Mouse (Mus musculus) inflammation-experienced regulatory T-cells (primary cell): ENCODE measurements around the gene Cxcl9. TPM values are rescaled to one million over a fixed set of nuclear protein-coding genes. Genes with fewer than 3 reads are reported as not detected.

Source experiments
- polyA plus RNA-seq, 2 experiments: library from polyadenylated mRNA; unstranded; fragments of 100-300 nt; shearing (Covaris generic); gene quantifications; one replicate each; pipeline ENCODE4 v1.2.1; 2017

Cxcl9 gene
- polyA plus RNA-seq, result 1 to 10 TPM in 1 of 2 experiments, under 1 TPM in 1; 0.47 to 2.1 TPM

GRCm38 (mm10) chr5:92327929-92328328 is at the start of gene Cxcl9:
Gene Cxcl9 (minus strand): TSS chr5:92328079.

GRCm38 (mm10) chr5:92348794-92349413 is 21.0 kb upstream of the Cxcl9 start, which contains the start of gene Cxcl10:
Gene Cxcl10 (minus strand): TSS chr5:92348889.

GRCm38 (mm10) chr5:92331635-92332338 is 3.9 kb upstream of the Cxcl9 start, which contains the start of gene Art3:
Gene Art3 (plus strand): TSS chr5:92331827.

GRCm38 (mm10) chr5:92309681-92310511 is 18.0 kb downstream of the Cxcl9 start, which contains the start of gene Sdad1:
Gene Sdad1 (minus strand): TSS chr5:92310479.

GRCm38 (mm10) chr5:92277437-92278394 is 50.2 kb downstream of the Cxcl9 start, which contains the start of gene Naaa:
Gene Naaa (minus strand): TSS chr5:92278170.

Other genes starting within 250 kb of the Cxcl9 start
- gene G3bp2, start 244.4 kb downstream of the Cxcl9 start, polyA plus RNA-seq, result 100 to 1,000 TPM; 159 to 181 TPM
- gene Uso1, start 190.1 kb downstream of the Cxcl9 start, polyA plus RNA-seq, result 10 to 100 TPM; 40.3 to 56.6 TPM
- gene U90926, start 112.7 kb downstream of the Cxcl9 start, polyA plus RNA-seq, result not detected
- under 1 TPM; 0.30 to 0.87 TPM for gene Ppef2, start 71.8 kb downstream of the Cxcl9 start, polyA plus RNA-seq
- gene Naaa, start 49.9 kb downstream of the Cxcl9 start, polyA plus RNA-seq, result 10 to 100 TPM; 10.8 to 13.4 TPM
- 10 to 100 TPM; 33.4 to 54.3 TPM for gene Sdad1, start 17.6 kb downstream of the Cxcl9 start, polyA plus RNA-seq
- gene Art3, start 3.7 kb upstream of the Cxcl9 start, polyA plus RNA-seq, result 10 to 100 TPM in 1 of 2 experiments, 1 to 10 TPM in 1; 6.7 to 12.1 TPM
- gene Cxcl10, start 20.8 kb upstream of the Cxcl9 start, polyA plus RNA-seq, result 10 to 100 TPM in 1 of 2 experiments, 1 to 10 TPM in 1; 7.2 to 21.2 TPM
- 10 to 100 TPM; 38.4 to 51.4 TPM for gene Nup54, start 107.1 kb upstream of the Cxcl9 start, polyA plus RNA-seq
- 10 to 100 TPM; 22.2 to 26.0 TPM for gene Scarb2, start 178.8 kb upstream of the Cxcl9 start, polyA plus RNA-seq
- under 1 TPM in 1 of 2 experiments, not detected in 1; 0.21 TPM for gene Fam47e, start 227.0 kb upstream of the Cxcl9 start, polyA plus RNA-seq